Mouse (Mus musculus) kidney, adult 2 months (tissue): ENCODE measurements at regions not wholly inside any gene's neighbourhood (a gene's known extent, or its start where the extent isn't known, plus 50 kb on each side); places are given as distances from the start of the nearest gene placed in this dataset.

ENCODE experiments used
- CTCF ChIP-seq: fragments of 200-500 bp; conservative IDR thresholded peaks from 2 replicates; pipeline ENCODE4 v1.5.1; 2011; ENCODE audit warnings: low read depth, mild to moderate bottlenecking, control low read depth, low read length, moderate library complexity, mixed read lengths; ENCODE audit not compliant: insufficient read depth, insufficient read length
- POLR2A ChIP-seq: fragments of 200-500 bp; IDR thresholded peaks from one replicate; pipeline ENCODE4 v1.6.1; 2011; ENCODE audit warnings: low read depth, low read length, control low read depth

GRCm38 (mm10) chr5:84510144-84510543 is 93.0 kb upstream of the Epha5 start:
- no peak for TF ChIP-seq POLR2A
- no peak for TF ChIP-seq CTCF
